Mouse (Mus musculus) layer of hippocampus, postnatal 10 days (tissue): ENCODE results near the gene Col1a1. TPM values are rescaled to one million over a fixed set of nuclear protein-coding genes. Genes with fewer than 3 reads are reported as not detected.

Experiments used
- DNase-seq, 2 experiments: peaks; one replicate each; pipeline ENCODE4 v3.0.0; 2021; ENCODE audit warnings: low spot score in 2 of 2
- total RNA-seq, 2 experiments: library from RNA; stranded (reverse); gene quantifications; 2 replicates each; pipeline ENCODE4 v1.2.3; 2021

Gene Col1a1
- total RNA-seq, 2 experiments from 2014 or later, result 60.6 to 66.1 TPM

DNA sequence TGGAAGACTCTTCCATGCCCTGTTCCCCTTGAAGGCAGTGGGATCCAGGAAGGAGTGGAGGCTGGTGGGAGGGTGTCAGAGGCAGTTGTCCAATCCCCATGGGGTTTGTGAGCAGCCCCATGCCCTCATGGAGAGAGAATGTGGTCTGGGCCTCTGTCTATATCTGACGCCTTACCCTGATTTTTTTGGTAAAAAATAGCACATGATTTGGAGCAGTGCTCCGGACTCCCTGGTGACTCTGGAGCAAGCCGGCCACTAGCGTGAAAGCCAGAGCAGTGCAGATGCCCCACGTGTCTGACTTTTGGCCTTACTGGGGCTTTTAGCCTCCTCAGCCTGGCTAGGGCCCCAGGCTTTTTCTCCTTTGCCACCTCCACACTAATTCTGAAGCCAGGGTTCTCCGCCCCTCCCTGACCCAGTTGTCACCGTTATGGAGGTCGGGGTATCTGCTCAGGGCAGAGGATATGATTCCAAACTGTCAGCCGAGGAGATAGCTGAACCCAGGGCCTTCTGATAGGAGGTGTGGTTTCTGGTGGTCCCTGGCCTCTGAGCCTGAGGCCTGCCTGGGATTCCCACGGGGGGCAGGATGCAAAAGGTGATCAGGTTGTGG lies 58.3 kb downstream of the Col1a1 start:
- peak in 1 of 2 experiments; percentile 22 for DNase-seq

DNA sequence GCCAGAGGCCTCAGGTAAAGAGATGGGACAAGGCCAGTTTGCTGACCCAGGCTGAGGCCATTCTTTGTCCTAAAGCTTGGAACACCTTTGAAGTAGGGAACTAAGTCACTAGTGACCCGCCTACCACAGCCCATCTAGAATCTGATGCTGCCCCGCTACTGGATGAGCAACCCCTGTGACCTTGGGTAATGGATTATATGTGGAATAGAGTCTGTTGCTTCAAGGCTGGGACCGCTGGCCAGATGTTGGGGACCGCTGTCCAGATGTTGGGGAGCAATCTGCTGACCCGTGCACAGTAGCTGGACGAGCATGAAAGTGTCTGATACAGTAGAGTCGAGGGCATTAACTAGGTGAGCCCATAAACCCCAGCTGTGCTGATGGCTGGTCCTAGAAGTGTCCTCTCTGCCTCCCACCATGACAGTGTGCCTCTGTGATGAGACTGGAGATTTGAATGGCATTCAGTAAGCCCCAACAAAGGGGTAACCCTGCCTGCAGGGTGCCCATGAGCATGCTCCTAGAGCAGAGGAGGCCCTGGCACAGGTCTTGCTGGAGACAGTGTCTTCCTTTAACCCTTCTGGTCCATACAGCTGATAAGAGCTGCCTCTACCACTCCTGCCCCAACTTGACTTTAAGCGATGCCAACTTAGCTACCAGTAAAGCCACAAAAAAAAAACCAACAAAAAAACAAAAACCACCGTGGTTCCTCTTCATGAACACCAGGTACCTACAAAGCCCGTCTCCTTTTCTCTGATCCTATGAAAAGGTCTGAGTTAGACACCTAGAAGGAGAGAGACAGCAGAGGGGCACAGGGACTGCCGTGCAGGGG lies 59.1 kb downstream of the Col1a1 start:
- DNase-seq, result no peak

DNA sequence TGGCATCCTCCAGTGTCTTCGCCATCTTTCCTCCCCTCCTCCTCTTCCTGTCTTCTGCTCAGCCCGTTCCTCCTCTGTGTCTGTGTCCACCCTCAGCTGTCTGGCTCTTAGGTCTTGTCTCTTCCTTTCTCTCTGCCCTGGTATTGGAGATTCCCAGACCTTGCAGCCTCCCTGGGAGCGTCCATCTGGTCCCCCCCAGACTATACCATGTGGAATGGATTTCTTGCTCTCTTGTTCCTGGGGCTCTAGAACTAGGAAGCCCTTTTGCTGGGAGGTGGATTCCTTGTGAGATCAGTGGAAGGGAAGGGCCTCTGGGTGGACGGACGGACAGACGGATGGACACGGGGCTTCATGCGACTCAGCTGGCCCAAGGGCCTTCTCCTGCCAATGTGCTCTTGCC lies 60.1 kb downstream of the Col1a1 start:
- DNase-seq, result no peak

GRCm38 (mm10) chr11:94996984-94997383 lies 61.0 kb downstream of the Col1a1 start:
- no peak for DNase-seq

DNA sequence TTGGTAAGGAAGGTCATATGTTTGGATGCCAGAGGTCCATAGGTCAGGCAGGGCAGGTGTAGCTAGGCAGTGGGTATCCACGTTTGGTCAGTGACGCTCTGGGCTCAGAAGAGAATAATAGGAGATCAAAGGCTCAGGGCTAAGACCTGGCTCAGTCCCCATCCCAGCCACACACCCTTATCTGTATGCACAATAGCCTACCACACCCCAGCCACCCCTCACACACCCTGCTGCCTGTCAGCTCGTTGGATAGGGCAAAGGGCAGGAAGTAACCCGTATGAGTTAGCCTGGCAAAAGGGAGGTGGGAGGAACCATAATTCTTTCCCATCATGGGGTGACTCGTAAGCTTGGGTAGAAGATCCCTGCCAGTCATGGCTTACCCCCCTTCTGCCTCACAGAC lies 61.6 kb downstream of the Col1a1 start:
- DNase-seq, result no peak

DNA sequence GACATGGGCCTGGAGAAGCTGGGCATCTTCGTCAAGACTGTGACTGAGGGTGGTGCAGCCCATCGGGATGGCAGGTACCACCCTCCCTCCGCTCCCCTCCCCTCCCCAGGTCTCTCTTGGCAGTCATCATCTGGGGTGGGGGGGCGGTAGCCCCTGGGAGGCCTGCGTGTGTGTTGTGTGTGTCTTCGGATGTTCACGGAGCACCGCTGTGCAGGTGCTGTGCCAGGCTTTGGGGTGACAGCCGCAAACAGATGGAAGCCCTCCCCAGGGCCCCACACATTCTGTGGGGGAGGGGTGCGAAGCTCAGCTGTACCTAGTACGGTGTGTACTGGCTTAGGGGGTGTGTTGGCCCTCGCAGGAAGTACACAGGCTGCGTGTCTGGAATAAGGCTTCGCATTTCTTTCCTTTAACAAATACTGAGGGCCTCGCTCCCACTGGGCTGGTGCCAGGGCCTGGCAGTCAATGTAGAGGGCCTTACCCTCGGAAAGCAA lies 62.1 kb downstream of the Col1a1 start:
- DNase-seq, result peak; percentile 72 to 78

GRCm38 (mm10) chr11:95000128-95000527 lies 64.1 kb downstream of the Col1a1 start:
- no peak for DNase-seq

- DNase-seq, result no peak
Measured at GRCm38 (mm10) chr11:95000548-95000947, 64.5 kb downstream of the Col1a1 start.

DNA sequence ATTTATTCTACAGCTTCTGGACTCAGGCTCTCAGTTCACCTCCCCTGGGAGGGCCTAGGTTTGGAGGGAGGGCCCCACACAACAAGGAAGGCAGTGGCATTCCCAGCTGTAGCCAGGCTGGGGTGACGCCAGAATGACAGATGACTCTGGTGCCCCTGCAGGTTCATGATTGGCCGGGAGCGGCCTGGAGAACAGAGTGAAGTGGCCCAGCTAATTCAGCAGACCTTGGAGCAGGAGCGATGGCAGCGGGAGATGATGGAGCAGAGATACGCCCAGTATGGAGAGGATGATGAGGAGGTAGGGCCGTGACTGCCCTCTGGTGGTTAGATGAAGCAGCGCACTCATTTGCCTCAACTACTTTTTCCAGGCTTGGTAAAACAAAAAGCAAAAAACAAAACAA lies 65.0 kb downstream of the Col1a1 start:
- peak; percentile 77 to 82 for DNase-seq

DNA sequence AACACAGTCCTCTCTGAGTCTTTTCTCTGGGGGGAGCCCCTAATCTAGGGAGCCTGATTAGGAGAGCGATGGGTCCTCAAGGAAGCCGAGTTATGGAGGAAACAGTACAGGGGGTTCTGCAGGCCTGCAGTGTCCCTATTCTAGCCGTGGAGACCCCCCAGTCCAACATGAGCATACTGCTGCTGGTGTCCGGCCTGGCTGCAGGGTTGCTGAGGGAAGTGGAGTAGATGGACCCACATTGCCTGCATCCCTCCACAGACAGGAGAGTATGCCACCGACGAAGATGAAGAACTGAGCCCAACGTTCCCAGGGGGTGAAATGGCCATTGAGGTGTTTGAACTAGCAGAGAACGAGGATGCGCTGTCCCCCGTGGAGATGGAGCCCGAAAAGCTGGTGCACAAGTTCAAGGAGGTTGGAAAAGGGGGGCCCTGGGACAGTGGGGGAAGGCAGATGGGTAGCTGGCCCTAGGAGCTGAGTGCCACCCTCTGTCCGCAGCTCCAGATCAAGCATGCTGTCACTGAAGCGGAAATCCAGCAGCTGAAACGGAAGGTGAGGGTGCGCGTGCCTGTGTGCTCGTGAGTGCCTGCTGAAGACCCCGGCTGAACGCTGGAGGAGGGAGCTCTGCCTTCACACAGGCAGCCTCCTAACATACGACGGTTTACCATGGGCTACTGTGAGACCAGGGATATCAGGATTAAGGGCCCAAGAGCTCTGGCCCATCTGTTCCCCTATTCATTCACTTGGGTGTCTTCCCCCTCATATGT lies 65.7 kb downstream of the Col1a1 start:
- no peak for DNase-seq

Other genes with a start within 250 kb of the Col1a1 start
- gene Gm11541, start 231.7 kb upstream of the Col1a1 start, total RNA-seq, result not detected
- gene Cdc34b, start 194.4 kb upstream of the Col1a1 start, total RNA-seq, result under 1 TPM; 0.65 to 0.71 TPM
- gene Tmem92, start 153.5 kb upstream of the Col1a1 start, total RNA-seq, result not detected
- not detected for gene Hils1, start 31.4 kb downstream of the Col1a1 start, total RNA-seq
- gene Sgca, start 40.1 kb downstream of the Col1a1 start, total RNA-seq, result under 1 TPM; 0.66 to 0.78 TPM
- 100 to 1,000 TPM; 501 TPM for gene Ppp1r9b, start 54.8 kb downstream of the Col1a1 start, total RNA-seq
- 100 to 1,000 TPM; 107 TPM for gene Samd14, start 73.7 kb downstream of the Col1a1 start, total RNA-seq
- gene Pdk2, start 105.1 kb downstream of the Col1a1 start, total RNA-seq, result 10 to 100 TPM; 48.9 to 49.7 TPM
- 10 to 100 TPM; 16.4 to 18.9 TPM for gene Itga3, start 140.6 kb downstream of the Col1a1 start, total RNA-seq
- not detected for gene Dlx3, start 183.9 kb downstream of the Col1a1 start, total RNA-seq
- under 1 TPM in 1 of 2 experiments, not detected in 1; 0.23 TPM for gene Dlx4, start 210.0 kb downstream of the Col1a1 start, total RNA-seq